Mouse (Mus musculus) intestine, postnatal 0 days (tissue): ENCODE measurements around the gene Olfr1506. TPM values are rescaled to one million over a fixed set of nuclear protein-coding genes. Genes with fewer than 3 reads are reported as not detected.

Source experiments
- polyA plus RNA-seq: library from polyadenylated mRNA; unstranded; fragments of >200 nt; fragmentation: Nextera tagmentation; extraction: Ambion mirVana; gene quantifications from 2 replicates; pipeline ENCODE4 v1.2.1, GENCODE M21; 2015

The Olfr1506 gene
- polyA plus RNA-seq, 1 experiment from 2014 or later: not detected

Other genes with a start within 250 kb of the Olfr1506 start
- gene Olfr1261, start 233.3 kb downstream of the Olfr1506 start, polyA plus RNA-seq: not detected in 2 replicates
- gene Olfr1262, start 224.3 kb downstream of the Olfr1506 start, polyA plus RNA-seq: not detected in 2 replicates
- not detected in 2 replicates for gene Olfr1263, start 212.4 kb downstream of the Olfr1506 start, polyA plus RNA-seq
- not detected in 2 replicates for gene Olfr1264, start 198.9 kb downstream of the Olfr1506 start, polyA plus RNA-seq
- not detected in 2 replicates for gene Olfr1265, start 189.2 kb downstream of the Olfr1506 start, polyA plus RNA-seq
- not detected in 2 replicates for gene Olfr140, start 160.9 kb downstream of the Olfr1506 start, polyA plus RNA-seq
- not detected in 2 replicates for gene Olfr1269, start 103.1 kb downstream of the Olfr1506 start, polyA plus RNA-seq
- gene Olfr32, start 82.2 kb downstream of the Olfr1506 start, polyA plus RNA-seq: not detected in 2 replicates
- not detected in 2 replicates for gene Olfr1270, start 71.4 kb downstream of the Olfr1506 start, polyA plus RNA-seq
- gene Olfr142, start 33.1 kb upstream of the Olfr1506 start, polyA plus RNA-seq: not detected in 2 replicates
- gene Olfr1271, start 46.5 kb upstream of the Olfr1506 start, polyA plus RNA-seq: not detected in 2 replicates
- not detected in 2 replicates for gene Olfr1272, start 68.3 kb upstream of the Olfr1506 start, polyA plus RNA-seq
- gene Gm13769, start 97.7 kb upstream of the Olfr1506 start, polyA plus RNA-seq: not detected in 2 replicates
- gene Olfr1274-ps, start 174.2 kb upstream of the Olfr1506 start, polyA plus RNA-seq: not detected in 2 replicates